Mouse (Mus musculus): Measurements from ENCODE around the gene Oasl2. TPM values are rescaled to one million over a fixed set of nuclear protein-coding genes. Genes with fewer than 3 reads are reported as not detected.
"Not testable (repeated sequence)": the region's sequence is repeated elsewhere in the genome, so short reads cannot be mapped to it uniquely, and the experiment has no call there.

The Oasl2 gene
- polyA plus RNA-seq (2012; ENCODE audit: insufficient read depth, low replicate concordance) = 8.6 TPM in 1 of 2 replicates, not detected in the other

- Histone ChIP-seq H3K36me3 (replicated peaks; ENCODE audit: low read length) (no peaks in the 10 kb centered on the region), H3K27me3 (replicated peaks) (peaks cover 19% of the 10 kb centered on the region), H3K4me1 (peaks cover 18% of the 10 kb centered on the region), H3K9me3 (no peaks in the 10 kb centered on the region), H3K4me3 (replicated peaks) (peak within 1 kb of the TSS; percentile 91)
- TF ChIP-seq FLI1 (IDR thresholded peaks at IDR 0.05; ENCODE audit: low read length) (no peak), GATA1 (IDR thresholded peaks at IDR 0.05; ENCODE audit: borderline replicate concordance, low read length) (no peak)
Observed at GRCm38 (mm10) chr5:114896688-114897373, at the start of gene Oasl2. Gene Oasl2, plus strand, starts transcription at chr5:114896936.

- Histone ChIP-seq H3K27me3 (replicated peaks) (peaks cover 42% of the 10 kb centered on the region), H3K4me1 (peaks cover 9% of the 10 kb centered on the region; the same call in 1 of the 2 replicates), H3K36me3 (replicated peaks; ENCODE audit: low read length) (no peaks in the 10 kb centered on the region), H3K4me3 (replicated peaks) (no peak overlapping the region), H3K9me3 (no peaks in the 10 kb centered on the region)
- TF ChIP-seq FLI1 (IDR thresholded peaks at IDR 0.05; ENCODE audit: low read length) = no peak
- TF ChIP-seq GATA1 (IDR thresholded peaks at IDR 0.05; ENCODE audit: borderline replicate concordance, low read length) = no peak
Observed at GRCm38 (mm10) chr5:114851565-114852236, 45.0 kb upstream of the Oasl2 start.

- H3K9me3 ChIP-seq; H3K36me3 ChIP-seq (replicated peaks; ENCODE audit: low read length); H3K4me1 ChIP-seq; H3K4me3 ChIP-seq (replicated peaks): not testable (repeated sequence)
- H3K27me3 ChIP-seq (replicated peaks) = peaks cover 47% of the 10 kb centered on the region
Observed at GRCm38 (mm10) chr5:114853364-114853763, 43.4 kb upstream of the Oasl2 start, which contains the start of gene 4930519G04Rik. Gene 4930519G04Rik, plus strand, starts transcription at chr5:114853664.

GRCm38 (mm10) chr5:114858582-114858981 lies 38.2 kb upstream of the Oasl2 start, which contains the start of gene Gm9936:
Gene Gm9936, minus strand, starts transcription at chr5:114858682.
- H3K9me3 ChIP-seq = no peaks in the 10 kb centered on the region
- H3K36me3 ChIP-seq (replicated peaks; ENCODE audit: low read length) = no peaks in the 10 kb centered on the region
- H3K4me3 ChIP-seq (replicated peaks) = no peak within 1 kb of the TSS
- peaks cover 75% of the 10 kb centered on the region for H3K27me3 ChIP-seq (replicated peaks)
- no peak for TF ChIP-seq GATA1 (IDR thresholded peaks at IDR 0.05; ENCODE audit: borderline replicate concordance, low read length)
- no peak for TF ChIP-seq FLI1 (IDR thresholded peaks at IDR 0.05; ENCODE audit: low read length)
- H3K4me1 ChIP-seq = peaks cover 12% of the 10 kb centered on the region

GRCm38 (mm10) chr5:114859253-114859652 lies 37.5 kb upstream of the Oasl2 start:
- H3K4me3 ChIP-seq (replicated peaks) = no peak overlapping the region
- no peaks in the 10 kb centered on the region for H3K36me3 ChIP-seq (replicated peaks; ENCODE audit: low read length)
- H3K9me3 ChIP-seq = no peaks in the 10 kb centered on the region
- TF ChIP-seq GATA1 (IDR thresholded peaks at IDR 0.05; ENCODE audit: borderline replicate concordance, low read length) (no peak), FLI1 (IDR thresholded peaks at IDR 0.05; ENCODE audit: low read length) (no peak)
- H3K27me3 ChIP-seq (replicated peaks) = peaks cover 72% of the 10 kb centered on the region
- peaks cover 12% of the 10 kb centered on the region for H3K4me1 ChIP-seq

GRCm38 (mm10) chr5:114861730-114862129 lies 35.0 kb upstream of the Oasl2 start:
- Histone ChIP-seq H3K9me3 (peaks cover 12% of the 10 kb centered on the region), H3K4me1 (peaks cover 10% of the 10 kb centered on the region), H3K36me3 (replicated peaks; ENCODE audit: low read length) (no peaks in the 10 kb centered on the region), H3K27me3 (replicated peaks) (peaks cover 73% of the 10 kb centered on the region), H3K4me3 (replicated peaks) (no peak overlapping the region)
- TF ChIP-seq FLI1 (IDR thresholded peaks at IDR 0.05; ENCODE audit: low read length) = no peak
- TF ChIP-seq GATA1 (IDR thresholded peaks at IDR 0.05; ENCODE audit: borderline replicate concordance, low read length) = no peak

- H3K36me3 ChIP-seq (replicated peaks; ENCODE audit: low read length) = no peaks in the 10 kb centered on the region
- TF ChIP-seq FLI1 (IDR thresholded peaks at IDR 0.05; ENCODE audit: low read length) (no peak), GATA1 (IDR thresholded peaks at IDR 0.05; ENCODE audit: borderline replicate concordance, low read length) (no peak)
- H3K4me1 ChIP-seq = peaks cover 2% of the 10 kb centered on the region; the same call in 1 of the 2 replicates
Observed at GRCm38 (mm10) chr5:114864813-114865212, 31.9 kb upstream of the Oasl2 start.

GRCm38 (mm10) chr5:114865279-114865678 lies 31.5 kb upstream of the Oasl2 start:
- TF ChIP-seq GATA1 (IDR thresholded peaks at IDR 0.05; ENCODE audit: borderline replicate concordance, low read length) (no peak), FLI1 (IDR thresholded peaks at IDR 0.05; ENCODE audit: low read length) (no peak)
- H3K36me3 ChIP-seq (replicated peaks; ENCODE audit: low read length) = no peaks in the 10 kb centered on the region
- peaks cover 2% of the 10 kb centered on the region; the same call in 1 of the 2 replicates for H3K4me1 ChIP-seq
- H3K4me3 ChIP-seq (replicated peaks) = no peak overlapping the region
- H3K9me3 ChIP-seq = peaks cover 16% of the 10 kb centered on the region
- peaks cover 51% of the 10 kb centered on the region for H3K27me3 ChIP-seq (replicated peaks)

More at GRCm38 (mm10) chr5:114864813-114865212, 31.9 kb upstream of the Oasl2 start:
- Histone ChIP-seq H3K9me3 (peaks cover 16% of the 10 kb centered on the region), H3K27me3 (replicated peaks) (peaks cover 50% of the 10 kb centered on the region), H3K4me3 (replicated peaks) (no peak overlapping the region)

- H3K9me3 ChIP-seq = no peaks in the 10 kb centered on the region
- H3K36me3 ChIP-seq (replicated peaks; ENCODE audit: low read length) = no peaks in the 10 kb centered on the region
- no peak for TF ChIP-seq FLI1 (IDR thresholded peaks at IDR 0.05; ENCODE audit: low read length)
- TF ChIP-seq GATA1 (IDR thresholded peaks at IDR 0.05; ENCODE audit: borderline replicate concordance, low read length) = no peak
- no peak overlapping the region for H3K4me3 ChIP-seq (replicated peaks)
- H3K4me1 ChIP-seq = peaks cover 5% of the 10 kb centered on the region; the same call in 1 of the 2 replicates
- peaks cover 65% of the 10 kb centered on the region for H3K27me3 ChIP-seq (replicated peaks)
Observed at GRCm38 (mm10) chr5:114875858-114876257, 20.9 kb upstream of the Oasl2 start.

- Histone ChIP-seq H3K9me3 (no peaks in the 10 kb centered on the region), H3K27me3 (replicated peaks) (peaks cover 64% of the 10 kb centered on the region), H3K4me1 (peaks cover 5% of the 10 kb centered on the region; the same call in 1 of the 2 replicates), H3K36me3 (replicated peaks; ENCODE audit: low read length) (no peaks in the 10 kb centered on the region), H3K4me3 (replicated peaks) (no peak overlapping the region)
- no peak for TF ChIP-seq GATA1 (IDR thresholded peaks at IDR 0.05; ENCODE audit: borderline replicate concordance, low read length)
- no peak for TF ChIP-seq FLI1 (IDR thresholded peaks at IDR 0.05; ENCODE audit: low read length)
Observed at GRCm38 (mm10) chr5:114876331-114876730, 20.4 kb upstream of the Oasl2 start.
